Mouse (Mus musculus) heart, postnatal 14 days (tissue): ENCODE measurements around the gene Ly6f. TPM values are rescaled to one million over a fixed set of nuclear protein-coding genes. Genes with fewer than 3 reads are reported as not detected.

Experiments
- DNase-seq, 2 experiments: peaks; one replicate each; pipeline ENCODE4 v3.0.0; 2021 to 2022
- intact Hi-C: fragments of 180-260 bp; cut with DNase I; formaldehyde crosslinking; loops from one replicate; pipeline ENCODE4 v1.15.1; 2025
- total RNA-seq, 2 experiments: library from RNA; stranded (reverse); gene quantifications; 2 replicates each; pipeline ENCODE4 v1.2.3; 2021

Gene Ly6f
- total RNA-seq, 2 experiments from 2014 or later = not detected

DNA sequence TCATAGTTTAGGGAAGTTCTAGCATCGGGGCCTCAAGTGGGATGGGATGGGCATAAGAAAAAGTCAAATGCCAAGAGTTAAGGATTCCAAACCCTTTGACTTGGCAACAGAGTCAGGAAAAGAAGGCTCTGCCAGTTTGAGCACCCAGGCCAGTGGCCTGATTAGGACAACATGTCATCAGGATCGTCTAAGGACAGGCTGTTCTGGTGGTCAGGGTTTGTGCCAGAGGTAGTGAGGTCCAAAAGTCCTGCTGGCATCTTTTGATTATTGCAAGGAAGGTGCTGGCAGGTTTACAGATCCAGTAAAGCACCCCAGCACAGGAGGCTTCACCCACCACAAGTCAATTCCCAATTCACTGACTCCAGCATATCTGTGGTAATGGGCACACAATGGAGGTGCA is 46.2 kb downstream of the Ly6f start:
- intact Hi-C loops = no loop called here

DNA sequence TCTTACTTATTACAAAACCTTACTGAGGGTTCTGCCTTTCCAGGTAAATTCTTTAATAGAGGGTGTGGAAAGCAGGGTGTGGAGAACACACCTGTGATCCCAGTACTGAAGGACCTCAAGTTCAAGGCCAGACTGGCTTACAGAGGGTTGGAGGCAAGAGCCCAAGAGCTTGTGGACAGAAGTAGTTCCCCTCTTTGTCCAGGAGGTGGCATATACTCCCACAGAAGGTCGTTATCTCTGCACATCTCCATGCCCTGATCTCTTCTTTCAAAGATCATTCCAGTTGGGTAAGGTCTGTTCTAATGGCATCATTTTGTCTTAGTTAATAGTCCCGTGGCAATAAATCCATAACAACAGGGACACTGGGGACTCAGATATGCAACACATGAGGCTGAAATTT is 49.0 kb downstream of the Ly6f start:
- intact Hi-C loops = no loop called here
- DNase-seq = no peak

More for the DNA sequence above, 46.2 kb downstream of the Ly6f start:
- DNase-seq = no peak

GRCm38 (mm10) chr15:75318584-75318983 is 50.4 kb downstream of the Ly6f start:
- no peak for DNase-seq
- intact Hi-C loops = no loop called here

DNA sequence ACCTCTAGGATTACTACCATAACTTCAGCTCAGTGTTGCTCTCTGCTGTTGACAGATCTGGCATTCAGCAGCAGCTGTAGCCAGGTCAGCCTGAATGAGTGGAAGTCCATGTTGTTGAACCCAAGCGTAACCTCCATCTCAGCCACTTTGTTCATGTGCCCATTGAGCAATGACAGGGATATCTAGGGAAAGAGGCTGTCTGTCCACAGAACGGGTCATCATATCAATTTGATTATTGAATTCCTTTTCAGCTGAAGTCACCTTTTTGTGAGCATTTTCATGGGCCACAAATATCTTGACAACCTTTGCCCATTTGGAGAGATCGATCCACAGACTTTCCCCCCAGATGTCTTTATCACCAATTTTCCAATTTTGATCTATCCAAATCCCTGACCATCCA is 51.9 kb downstream of the Ly6f start:
- intact Hi-C loops = no loop called here
- DNase-seq = no peak

Other genes with a start within 250 kb of the Ly6f start
- 100 to 1,000 TPM; 306 to 320 TPM for gene Ly6c1, start 219.6 kb upstream of the Ly6f start, total RNA-seq
- 10 to 100 TPM; 10.7 to 13.3 TPM for gene Ly6c2, start 156.5 kb upstream of the Ly6f start, total RNA-seq
- gene Ly6g, start 113.2 kb upstream of the Ly6f start, total RNA-seq = not detected
- gene BC025446, start 52.0 kb upstream of the Ly6f start, total RNA-seq = not detected